Mouse (Mus musculus): ENCODE measurements around the gene Wfdc2.

DNA sequence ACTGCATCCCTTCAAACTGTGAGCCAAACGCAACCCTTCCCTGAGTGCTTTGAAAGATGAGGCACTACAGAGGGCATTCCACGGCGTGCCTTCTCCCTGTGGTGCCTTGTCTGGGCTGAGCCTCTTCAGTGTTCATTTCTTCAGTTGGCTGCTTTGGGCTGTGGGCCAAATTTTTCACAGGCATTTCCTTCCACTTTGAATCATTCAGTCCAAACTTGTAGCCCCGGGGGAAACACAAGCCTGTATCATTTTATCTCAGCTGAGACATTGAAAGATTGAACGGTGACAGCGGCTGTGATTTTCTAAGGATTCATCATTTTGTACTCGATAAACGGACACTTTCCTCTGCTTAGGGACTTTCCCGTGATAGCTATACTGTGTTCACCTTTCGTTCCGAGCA, 45.6 kb upstream of the Wfdc2 start:
- TF ChIP-seq POLR2A (IDR thresholded peaks at IDR 0.05; ENCODE audit: control insufficient read depth, extremely low read depth, insufficient read depth, low read length, poor library complexity) (no peak), CTCF (IDR thresholded peaks at IDR 0.05; ENCODE audit: borderline replicate concordance, control insufficient read depth, extremely low read depth, insufficient read depth, low read length, poor library complexity) (no peak)
